Mouse (Mus musculus): ENCODE results near the gene Entpd7.

Gene Entpd7

DNA sequence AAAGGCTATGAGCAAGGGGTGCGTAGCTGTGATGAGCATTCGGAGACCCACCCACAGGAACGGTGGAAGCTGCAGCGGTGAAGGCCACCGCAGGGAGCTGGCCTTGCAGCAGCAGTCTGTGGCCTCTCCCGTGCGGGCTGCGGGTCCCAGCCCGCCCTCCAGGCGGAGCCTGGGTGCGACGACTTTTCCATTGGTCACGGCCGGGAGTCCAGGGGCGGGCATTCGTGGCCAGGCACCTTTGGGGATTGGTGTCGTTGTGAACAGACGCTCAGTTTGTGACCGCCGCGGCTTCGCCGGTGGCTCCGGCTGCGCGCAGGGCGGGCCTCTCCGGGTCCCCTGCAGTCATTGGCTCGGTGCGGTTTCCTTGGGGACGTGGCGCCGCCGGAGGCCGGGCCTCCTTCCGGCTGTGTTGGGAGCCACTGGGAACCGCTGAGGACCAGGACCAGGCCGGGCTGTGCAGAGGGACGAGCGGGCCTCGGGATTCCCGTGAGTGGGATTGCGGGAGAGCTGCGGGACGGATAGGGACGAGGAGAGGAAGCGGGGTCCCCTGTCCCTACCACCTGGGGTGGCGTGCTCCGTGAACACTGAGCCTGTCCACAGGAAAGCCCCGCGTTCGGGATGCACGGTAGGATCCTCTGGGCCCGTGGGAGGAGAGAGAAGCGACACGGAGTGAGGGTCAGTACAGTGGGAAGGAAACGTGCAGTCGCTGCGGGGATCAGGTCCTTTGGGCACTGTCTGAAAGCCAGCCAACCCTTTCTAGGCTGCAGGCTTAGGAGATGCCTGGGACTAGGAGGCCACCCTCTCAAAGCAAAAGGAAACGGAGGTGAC, at the start of gene Entpd7:
Entpd7 (plus strand) TSS at position 254 of the 828 bp plus-strand sequence.
- CTCF ChIA-PET, result no interaction called here

DNA sequence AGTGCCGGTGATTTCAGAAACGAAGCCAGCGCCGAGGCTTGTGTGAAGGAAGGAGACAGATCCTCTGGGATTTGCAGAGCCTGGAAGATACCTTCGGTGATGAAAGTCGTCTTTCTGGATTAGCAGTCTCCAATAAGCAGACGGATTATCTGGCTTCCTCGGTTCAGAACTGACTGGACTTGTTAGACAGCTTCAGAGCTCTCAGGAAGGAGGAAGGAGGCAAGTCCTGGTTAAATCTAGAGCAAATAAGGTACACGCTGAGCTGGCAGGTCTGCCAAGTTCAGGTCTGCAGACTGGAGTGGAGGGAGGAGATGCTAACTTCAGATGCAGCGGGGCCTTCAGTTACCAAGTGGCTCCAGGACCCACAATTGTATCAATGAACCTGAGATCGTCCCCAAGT, 47.6 kb upstream of the Entpd7 start:
- CTCF ChIA-PET, result no interaction called here

DNA sequence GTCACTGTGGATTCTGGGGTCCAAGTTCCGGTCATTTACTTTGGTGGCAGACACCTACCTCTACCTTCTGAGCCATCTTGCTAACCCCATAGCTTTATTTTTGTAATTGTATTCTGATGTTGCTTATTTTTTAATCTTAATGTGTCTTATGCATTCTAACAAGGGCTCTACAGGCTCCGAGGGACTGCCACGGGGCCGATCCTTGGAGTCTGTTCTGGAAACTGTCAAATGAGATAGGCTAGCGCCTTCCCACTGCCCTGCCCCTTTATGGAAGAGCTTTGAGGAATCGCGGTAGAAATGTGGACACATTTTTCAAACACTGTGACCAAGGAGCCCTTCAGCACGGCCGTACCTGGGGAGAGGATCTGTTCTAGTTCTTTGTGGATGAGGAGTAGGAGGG, 46.6 kb upstream of the Entpd7 start:
- CTCF ChIA-PET, result no interaction called here

DNA sequence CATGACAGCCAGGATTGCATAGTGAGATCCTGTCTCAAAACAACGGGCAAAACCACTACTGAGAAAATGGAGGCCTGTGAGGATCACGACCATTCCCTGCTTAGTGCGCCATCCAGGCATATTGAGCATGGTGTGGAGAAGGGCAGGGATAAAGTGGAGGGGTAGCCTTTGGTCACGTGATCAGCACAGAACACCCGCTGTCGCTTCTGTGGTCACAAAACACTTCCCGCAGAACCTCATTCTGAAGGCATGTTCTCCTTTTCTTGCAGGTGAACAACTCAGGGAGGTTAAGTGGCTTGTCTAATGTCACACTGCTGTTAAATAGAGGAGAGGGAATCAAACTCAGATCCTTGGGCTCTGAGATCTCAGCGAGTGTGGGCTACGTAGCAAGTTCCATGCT, 44.0 kb upstream of the Entpd7 start:
- CTCF ChIA-PET, result interaction anchor here (1.0 to 1.8 kb wide), 4 partner anchors 11 to 29 kb away, joined by 3 to 8 read pairs (median 3); partner anchors contain the start of gene Slc25a28

DNA sequence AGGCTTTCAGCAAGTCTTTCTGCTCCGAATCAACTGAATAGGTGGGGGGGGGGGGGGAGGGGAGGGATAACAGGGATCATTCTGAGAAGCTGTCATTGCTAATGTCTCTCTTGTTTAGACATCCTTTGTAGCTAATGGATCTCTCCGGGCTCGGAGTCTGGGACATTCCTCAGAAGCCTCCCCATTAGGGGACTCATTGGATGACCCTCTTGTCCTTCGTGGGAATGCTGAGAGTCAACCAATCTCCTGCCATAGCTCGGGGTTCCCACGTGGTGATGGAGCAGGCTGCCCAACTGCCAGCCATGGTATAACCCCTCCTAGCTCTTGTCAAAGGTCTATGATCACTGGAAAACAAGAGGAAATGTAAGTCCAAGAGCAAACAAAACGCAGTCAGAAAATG, 42.6 kb upstream of the Entpd7 start:
- CTCF ChIA-PET, result interaction anchor here (0.6 to 1.8 kb wide), 5 partner anchors 9 to 125 kb away, joined by 3 to 8 read pairs (median 4); partner anchors contain the start of gene Slc25a28

DNA sequence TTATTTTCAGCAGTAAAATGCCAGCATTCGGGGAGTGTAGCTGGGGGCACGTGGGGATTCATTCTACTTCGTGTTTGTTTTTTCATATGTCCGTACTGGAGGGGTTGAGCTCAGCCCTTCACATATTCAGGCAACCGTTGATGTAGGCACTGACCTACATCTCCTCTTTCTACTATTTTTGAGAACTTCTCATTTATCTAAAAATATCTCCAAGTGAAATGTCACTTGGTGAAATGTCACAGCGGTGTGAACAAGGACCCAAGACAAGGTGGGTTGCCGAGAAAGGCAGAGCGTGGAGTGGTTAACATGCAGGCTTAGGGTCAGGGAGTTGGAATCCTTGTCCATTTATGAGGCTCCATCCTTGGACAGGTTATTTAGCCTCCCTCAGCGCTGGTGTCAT, 42.2 kb upstream of the Entpd7 start:
- CTCF ChIA-PET, result interaction anchor here (0.6 kb wide), 1 partner anchor 76 kb away, joined by 4 read pairs; no protein-coding TSS in a partner anchor

DNA sequence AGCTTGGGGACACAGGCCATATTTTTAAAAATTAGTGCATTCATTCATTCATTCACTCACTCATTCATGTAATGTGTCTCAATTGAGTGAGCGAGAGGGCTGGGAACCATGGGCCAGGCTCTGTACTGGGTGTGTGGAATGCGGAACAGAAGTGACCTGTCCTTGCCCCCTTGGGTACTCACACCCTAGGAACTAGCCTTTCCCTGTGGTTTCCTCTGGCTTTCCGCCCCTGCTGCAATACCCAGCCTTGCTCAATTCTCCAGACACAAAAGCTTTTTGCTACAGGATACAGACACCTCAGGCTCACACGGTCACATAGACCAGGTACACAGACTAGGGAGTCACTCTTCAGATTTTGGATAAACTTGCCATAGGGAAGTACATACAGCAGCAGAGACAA, 41.1 kb upstream of the Entpd7 start:
- CTCF ChIA-PET, result no interaction called here

DNA sequence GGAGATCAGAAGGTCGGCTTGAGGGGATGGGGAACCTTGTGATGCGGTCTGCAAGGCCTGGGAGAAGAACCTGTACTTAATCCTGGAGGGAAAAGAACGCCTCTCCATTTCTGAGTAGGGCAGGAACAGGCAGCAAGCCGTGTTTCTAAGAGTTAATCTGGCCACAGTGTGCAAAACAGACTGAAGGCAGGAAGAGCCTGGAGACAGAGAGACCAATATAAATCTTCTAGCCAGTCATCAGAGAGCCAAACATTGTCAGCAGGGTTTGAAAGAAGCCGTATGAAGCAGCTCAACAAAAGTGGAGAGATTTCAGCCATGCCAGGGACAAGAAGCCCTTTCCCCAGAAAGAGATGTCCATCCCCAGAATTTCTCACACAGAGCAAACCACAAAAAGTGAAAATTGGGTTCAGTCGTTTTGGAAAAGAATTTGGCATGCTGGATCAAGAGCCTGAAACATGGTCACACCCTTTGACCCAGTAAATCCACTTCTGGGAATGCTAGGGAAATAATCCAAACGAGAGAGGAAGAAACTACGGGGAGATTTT, 38.2 kb upstream of the Entpd7 start:
- CTCF ChIA-PET, result no interaction called here

DNA sequence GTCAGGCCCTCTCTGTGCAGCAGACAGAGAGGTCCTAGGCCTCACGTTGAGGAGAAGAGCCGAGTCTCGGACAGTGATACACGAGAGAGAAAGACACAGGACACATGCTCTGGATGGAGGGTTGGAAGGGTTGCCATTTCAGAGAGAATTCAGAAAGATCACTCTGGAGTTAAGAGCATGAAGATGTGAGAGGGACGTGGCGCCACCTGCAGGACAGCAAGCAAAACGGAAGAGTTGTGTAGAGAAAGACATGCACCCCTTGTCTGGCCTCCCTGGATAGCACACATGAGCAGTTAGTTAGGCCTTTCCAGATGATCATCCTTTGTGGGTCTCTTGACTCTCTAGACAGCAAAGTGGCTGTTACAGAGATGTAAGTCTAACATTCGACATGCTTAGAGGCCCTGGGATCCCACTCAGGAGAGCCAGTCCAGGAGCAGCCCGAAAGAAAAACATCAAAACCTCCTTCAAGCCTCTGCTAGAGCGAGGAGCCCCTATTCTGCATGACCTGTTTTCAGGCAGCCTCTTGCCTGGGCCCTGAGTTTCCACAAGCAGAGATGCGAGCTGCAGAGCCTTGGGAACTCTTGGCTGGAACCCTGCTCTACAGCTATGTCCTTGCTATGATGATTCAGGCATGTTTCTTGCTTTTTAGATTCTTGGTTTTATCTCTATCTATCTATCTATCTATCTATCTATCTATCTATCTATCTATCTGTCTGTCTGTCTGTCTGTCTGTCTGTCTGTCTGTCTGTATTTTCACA, 33.6 kb upstream of the Entpd7 start:
- CTCF ChIA-PET, result interaction anchor here (0.6 to 2.1 kb wide), 5 partner anchors 10 to 251 kb away, joined by 3 to 8 read pairs (median 4); no protein-coding TSS in a partner anchor

DNA sequence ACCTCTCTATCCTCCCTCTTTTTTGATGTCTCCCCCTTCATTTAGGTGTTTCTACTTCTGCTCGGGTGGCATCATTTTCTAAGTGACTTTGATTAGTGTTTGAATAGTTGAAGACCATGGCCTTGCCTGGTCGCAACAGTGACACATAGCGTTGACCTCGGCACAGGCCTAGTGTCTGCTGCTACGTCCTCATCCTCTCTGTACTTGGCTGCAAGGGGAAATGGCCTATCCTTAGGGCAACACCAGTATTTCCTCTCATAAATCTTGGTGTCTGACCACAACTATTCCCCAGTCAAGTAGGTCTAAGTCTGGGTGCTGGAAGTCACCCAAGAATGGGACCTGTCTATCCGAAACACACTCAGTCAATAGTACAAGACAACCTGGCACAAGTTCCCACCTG, 29.8 kb upstream of the Entpd7 start:
- CTCF ChIA-PET, result no interaction called here

DNA sequence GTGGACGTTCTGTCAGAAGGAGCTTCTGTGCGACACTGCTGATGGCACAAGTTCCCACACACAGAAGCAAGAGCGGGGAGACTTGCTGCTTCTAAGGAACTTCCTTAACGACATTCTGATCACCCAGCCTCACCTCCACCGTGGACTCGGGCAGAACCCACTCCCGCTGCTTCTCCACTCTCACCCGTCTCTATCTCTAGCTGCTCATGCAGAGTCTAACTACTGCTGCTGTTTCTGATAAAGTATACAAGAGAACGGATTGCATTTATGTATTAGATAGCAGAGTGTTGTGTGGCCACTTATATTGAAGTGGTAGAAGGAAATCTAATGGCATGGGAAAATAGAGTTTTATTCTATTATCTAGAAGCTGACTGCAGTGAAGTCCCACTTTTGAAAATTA, 28.7 kb upstream of the Entpd7 start:
- CTCF ChIA-PET, result no interaction called here

DNA sequence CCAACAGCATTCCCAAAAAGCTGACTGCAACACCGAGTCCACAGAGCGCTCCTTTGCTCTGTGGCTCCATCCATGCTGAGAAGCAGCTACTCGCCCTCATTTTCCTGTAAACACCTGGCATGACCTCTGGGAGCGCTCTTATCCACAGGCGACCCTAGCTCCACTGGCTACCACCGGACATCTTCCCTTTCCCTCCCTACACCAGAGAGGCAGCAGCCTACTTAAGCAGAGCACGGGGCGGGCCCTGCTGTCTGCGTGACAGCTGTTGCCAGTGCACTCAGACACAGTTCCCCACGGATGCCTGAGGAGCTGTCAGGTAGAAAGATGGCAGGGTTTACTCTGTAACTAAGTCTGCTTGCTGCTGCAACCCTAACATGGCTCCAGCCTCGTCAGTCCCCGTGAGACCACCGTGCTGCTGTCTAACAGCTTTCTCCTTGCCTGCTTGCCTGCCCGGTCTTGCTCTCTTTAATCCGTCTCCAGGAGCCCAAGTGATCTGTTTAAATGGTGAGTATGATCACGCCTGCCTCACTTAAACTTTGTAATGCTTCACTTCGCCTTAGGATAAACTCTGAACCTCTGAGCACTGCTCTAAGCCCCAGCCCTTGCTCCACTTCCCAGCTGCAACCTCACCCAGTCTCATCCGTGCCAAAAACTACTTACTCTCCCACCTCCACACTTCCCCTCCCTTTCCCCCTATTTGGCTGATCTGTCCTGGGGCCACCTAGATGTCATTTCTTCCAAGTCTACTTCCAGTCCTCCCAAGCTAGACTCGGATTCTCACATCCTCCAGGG, 27.1 kb upstream of the Entpd7 start:
- CTCF ChIA-PET, result no interaction called here

DNA sequence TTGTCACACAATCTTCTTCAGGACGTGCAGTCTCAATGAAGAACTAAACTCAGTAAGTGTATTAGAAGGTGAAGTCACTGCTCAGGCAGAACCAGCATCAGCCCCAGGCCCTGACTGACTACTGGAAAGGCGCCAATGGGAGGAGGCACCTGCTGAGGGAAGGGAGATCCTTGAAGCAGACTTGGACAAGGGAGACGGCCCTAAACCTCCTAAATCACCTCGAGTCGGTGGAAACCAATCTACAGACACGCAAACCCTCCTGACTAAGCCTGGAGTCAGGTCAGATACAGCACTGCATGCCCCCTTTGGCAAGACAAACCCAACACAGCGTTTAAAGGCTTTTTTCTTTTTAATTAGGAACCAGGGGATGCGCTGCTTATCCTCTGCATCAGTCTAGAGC, 26.0 kb upstream of the Entpd7 start:
- CTCF ChIA-PET, result no interaction called here

DNA sequence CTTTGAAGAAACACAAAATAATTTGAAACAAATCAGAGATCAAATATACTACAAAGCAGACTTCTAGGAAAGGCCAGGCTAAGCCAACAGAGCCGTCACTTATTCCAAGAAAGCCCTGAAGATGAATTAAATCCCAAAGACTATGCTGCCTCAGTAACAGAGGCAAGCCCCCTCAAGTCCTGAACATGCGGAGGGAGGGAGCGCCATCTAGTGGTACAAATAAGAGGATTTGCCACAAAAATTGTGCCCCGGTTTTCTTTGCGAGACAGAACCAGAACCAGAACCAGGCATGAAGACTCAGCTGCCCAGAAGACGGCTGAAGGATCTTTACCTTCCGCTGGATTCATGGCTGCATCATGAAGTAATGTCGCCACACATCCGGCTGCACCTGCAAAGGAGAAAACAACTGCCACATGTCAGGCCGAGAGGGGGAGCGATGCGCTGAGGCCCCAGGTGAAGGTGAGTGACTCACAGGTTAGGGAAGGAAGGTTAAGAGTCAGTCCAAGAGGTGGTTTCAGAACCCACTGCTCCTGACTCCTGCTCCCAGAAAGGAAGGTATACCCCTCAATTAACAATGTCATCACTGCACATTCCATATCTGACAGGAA, 23.9 kb upstream of the Entpd7 start:
- CTCF ChIA-PET, result no interaction called here

DNA sequence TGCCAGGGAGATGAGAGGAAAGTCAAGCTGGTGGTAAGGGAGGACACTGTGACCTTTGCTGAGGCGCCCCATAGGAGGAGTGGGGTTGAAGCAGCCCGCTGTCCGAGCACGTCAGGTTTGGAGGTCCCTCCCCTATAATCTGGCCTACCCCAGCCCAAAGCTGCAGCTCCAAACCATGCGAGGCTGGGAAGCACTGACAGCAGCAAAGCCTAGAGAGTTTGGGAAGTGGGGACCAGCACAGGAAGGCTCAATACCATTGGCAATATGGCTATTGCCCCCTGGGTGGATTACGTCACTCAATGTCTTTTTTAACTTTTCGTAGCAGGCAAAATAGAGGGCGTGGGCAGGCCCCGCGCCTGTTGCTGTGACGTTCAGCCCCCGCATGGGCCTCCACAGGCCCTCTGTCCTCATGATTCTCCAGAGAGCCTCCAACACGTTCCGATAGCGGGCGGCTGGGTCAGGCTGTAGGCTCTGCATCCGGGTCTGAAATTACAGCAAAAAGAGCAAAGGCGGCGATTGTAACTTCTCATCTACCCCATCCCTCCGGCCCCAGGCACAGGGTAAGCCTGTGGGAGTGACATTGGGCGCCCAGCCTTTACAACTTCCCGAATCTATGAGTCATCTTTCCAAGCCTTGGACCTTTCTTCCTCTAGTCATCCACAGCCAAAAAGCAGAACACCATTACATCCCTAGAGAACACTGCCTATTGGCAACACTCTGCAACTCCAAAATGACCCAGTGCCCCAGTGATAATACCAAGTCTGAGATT, 22.6 kb upstream of the Entpd7 start:
- CTCF ChIA-PET, result no interaction called here

DNA sequence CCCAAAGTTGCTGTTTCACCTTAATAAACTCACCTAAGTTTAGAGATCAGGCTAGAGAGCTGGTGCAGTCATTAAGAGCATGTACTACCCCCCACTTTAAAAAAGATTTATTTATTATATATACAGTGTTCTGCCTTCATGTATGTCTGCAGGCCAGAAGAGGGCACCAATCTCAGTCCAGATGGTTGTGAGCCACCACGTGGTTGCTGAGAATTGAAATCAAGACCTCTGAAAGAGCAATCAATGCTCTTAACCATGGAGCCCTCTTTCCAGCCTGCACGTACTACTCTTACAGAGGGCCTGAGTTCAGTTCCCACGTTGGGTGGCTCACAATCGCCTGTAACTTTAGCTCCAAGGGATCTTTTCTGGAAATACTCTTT, 22.1 kb upstream of the Entpd7 start:
- CTCF ChIA-PET, result interaction anchor here (0.9 kb wide), 1 partner anchor 99 kb away, joined by 5 read pairs; no protein-coding TSS in a partner anchor

DNA sequence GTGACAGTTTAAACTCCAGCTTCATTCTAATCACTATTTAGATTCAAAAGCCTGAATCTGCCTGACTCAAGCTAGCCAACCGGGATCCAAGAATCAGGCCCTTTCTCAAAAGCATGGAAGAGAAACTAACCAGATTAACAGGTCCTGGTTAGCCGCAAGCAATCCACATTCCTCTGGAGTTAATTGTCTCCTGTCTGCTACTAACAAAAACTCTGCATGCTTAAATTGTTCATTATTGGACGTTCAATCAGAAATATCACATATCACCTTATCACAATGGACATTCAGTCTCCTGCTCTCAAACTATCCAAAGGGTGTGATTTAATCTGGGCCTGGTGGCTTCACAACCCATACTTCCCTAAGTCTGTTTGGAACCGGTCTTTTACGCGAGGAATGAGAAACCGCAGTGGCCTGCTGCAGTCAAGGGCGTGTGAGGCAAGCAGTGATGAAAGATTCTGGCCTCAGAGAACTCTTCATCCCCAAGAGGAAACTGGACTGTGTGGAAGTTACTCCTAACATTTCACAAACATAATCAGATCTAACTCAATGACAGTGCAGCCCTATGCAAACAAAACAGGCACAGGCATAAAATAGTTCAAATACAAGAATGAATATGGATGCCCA, 20.2 kb upstream of the Entpd7 start:
- CTCF ChIA-PET, result no interaction called here

DNA sequence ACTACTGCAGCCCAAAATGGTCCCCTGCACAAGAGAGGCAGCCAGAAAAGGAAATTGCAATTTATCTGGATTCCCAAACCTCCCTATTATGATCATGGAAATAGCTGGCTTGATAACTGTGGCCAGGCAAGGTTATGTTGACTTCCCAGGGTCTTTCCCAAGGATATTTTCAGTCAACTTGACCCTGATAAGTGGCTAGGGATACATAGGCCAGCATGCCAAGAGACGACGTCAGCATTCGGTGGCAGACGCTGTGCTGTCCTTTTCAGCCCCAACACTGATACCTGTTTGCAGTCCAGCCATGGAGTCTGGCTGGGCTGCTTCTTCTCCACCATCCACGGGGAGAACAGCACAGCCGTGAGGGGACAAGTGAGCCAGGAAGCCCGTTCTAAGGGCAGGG, 18.4 kb upstream of the Entpd7 start:
- CTCF ChIA-PET, result no interaction called here

DNA sequence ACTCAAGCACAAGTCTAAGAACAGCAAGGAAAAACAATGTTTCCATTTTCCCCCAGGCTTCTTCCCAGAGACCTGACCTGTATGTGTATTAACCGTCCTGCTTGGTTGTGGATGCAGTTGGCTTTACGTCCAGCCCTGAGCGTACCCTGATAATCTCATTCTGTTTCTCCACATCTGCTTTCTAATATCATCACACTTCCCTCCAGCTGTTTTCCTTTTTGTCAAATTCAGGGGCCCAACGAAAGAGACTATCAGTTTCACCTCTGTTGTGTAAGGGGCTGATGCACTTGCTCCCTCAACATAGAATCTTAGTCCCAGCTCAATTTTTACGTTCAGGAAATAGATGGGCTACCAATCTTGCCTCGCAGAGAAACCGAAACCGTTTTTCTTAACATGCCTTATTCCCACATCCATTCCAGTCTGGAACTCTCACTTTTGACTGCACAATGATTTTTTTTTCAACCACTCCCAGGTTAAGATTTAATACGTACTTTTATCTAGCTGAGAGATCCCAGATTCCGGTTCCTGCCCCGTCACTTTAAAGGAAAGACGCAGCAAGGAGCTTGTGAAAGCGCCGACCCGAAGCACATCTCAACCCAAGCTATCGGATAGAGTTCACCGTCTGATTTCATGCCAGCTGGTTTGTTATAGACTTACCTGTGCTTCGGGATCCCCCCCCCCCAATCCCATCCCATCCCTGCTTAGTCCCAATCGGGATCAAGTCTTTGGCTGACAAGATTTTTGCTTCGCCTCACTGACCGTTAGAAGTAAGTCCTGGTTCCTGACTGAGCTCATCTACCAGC, 15.8 kb upstream of the Entpd7 start:
- CTCF ChIA-PET, result interaction anchor here (0.5 to 1.7 kb wide), 6 partner anchors 22 to 1904 kb away, joined by 3 to 5 read pairs (median 4); no protein-coding TSS in a partner anchor

All from spleen, embryonic (tissue).